Mouse (Mus musculus): ENCODE results near the gene Coq7.

The Coq7 gene

DNA sequence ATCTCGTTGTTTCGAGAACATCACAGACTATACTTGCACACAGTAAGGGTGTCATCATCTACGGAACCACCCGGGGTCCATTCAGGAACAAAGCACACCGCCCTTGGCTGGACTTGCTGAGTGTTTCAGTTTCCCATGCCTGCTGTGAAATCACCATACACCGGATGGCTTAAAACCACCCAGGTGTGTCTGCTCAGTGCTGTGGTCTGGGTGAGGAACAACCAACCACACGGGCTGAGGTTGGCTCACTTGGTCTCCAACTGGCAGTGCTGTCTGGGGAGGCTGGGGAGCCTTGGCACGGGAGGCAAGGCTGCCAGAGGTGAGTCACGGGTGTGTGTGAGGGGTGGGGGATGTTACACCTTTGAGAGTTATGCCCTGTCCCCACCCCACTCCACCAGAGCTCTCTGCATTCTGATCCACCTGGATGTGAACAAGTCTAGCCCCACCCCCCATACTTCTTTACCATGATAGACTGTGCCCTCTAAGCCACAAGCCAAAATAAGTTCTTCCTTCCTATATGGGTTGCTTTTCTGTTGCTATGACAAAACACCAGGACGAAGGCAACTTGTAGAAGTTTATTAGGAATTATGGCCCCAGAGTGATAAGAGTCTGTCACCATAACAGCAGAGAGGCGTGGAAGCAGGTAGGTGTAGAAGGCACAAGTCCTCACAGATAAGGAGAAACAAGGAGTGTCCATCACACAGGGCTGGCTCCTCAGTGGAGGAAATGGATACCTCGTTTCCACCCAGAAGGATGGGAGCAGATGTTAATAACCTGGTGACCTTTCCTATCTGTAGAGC is 34.0 kb downstream of the Coq7 start:
- in situ Hi-C loops (cut with MboI; ENCODE audit: low sequenced_read_pairs): no loop called here

DNA sequence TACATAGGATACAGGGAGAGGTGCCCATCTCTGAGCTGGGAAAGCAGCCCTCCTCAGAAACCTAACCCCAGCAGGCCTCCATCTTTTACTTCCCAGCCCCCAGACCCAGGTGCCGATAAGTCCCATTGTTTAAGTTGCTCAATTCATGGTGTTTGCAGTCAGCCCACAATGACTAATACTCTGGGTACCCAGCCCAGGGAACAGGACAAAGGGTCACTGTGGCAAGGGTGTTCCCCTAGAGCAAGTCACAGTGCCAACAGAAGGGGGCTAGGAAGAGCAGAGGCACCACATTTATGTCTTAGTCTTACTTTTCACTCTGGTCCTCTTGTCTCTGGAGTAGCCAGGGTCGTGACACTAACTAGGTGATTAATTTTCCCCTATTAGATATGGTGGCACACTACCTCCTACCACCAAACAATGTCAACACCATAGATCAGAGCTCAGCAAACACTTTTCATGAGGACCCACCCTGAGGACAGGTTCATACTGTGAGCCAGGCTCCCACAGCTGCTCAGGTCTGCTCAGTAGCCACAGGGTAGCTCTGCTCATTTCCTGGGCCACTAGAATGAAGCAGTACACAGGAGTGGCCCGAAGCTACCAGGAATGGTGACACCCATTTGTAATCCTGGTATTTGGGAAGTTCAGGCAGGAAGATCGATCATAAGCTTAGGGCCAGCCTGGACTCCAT is 38.1 kb downstream of the Coq7 start:
- in situ Hi-C loops (cut with MboI; ENCODE audit: low sequenced_read_pairs): no loop called here

DNA sequence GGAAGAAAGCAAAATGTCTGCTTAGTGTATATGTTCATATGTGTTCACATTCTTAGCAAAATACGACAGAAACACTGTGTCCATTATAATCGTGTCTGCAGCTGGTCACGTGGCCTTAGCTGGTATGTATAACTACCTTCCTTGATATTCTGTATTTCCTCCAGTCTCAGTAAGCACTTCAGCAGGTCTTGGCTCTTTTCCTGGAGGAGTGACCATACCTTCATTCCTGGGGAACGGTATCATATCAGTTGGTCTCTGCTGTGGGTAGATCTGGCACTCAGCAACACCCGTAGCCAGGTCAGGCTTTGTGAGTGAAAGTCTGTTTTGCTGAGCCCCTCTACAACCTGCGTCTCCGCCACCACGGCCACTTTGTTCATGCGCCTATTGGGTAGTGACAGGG is 39.3 kb downstream of the Coq7 start:
- in situ Hi-C loops (cut with MboI; ENCODE audit: low sequenced_read_pairs): no loop called here

DNA sequence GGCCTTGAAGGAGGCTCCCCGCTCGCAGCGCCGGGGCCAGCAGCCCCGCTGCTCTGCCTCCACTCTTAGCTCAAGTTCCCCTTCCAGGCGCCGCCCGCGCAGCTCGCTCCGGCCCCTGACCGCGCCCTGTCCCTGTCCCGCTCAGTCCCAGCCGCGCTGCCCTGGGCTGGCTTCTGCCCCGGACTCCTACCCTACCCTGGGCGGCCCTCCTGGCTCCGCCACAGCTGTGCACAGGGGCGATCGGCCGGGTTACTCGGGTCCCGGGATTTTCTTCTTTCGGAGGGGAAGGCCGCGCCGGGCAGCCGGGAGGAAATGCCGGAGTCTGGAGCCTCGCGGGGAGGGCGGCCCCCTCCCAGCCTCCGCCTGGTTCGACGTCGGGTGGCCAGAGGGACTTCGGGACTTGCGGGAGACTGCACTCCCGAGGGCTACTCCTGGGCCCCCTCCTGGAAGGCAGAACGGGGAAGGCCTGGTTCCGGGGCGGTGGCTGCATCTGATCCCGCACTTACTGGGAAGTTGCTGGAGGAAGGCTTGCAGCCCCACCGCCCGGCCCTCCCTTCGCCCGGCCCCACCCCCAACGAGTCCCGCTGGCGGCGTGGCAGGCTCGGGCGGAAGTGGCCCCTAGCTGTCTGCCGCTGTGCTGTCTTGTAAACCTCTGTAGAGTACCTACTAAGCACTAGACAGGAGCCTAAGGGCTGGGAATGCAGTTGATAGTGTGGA is 41.6 kb downstream of the Coq7 start, which contains the start of gene Itpripl2:
Gene Itpripl2, minus strand, starts transcription at position 545 of the 717 bp plus-strand sequence.
- in situ Hi-C loops (cut with MboI; ENCODE audit: low sequenced_read_pairs): no loop called here

DNA sequence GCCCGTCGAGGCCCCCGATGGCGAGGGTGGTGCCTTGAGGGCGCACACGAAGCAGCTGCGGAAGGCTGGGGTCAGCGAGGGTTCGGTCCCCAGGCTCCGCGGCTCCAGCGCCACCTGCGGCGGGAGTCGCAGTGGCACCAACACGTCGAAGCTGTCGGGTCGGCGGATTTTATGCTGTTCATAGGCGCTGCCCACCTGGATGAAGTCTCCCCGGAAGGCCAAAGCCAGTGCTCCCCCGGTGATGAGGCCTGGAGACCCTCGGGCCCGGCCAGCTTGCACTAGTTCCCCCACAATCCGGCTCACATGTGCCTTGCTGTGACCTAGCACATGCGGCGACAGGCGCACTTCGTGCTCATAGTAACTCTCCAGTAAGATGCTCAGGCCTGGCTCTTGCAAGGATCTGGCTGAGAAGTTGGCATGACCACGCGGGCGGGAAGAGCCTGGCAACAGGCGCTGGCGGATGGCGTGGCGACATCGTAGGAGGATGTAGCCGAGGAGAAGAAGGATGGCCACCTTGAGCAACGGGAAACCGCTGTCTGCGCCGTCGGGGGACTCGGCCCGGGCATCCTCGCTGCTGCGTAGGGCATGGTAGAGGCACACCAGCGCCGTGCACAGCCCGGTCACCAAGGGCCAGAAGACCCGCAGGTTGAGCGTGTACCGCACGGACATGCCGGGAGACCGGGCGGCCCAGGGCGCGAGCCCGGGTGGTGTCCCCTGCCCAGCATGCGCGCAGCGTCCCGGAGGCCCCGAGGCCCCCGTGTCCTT is 42.3 kb downstream of the Coq7 start:
- in situ Hi-C loops (cut with MboI; ENCODE audit: low sequenced_read_pairs): no loop called here

DNA sequence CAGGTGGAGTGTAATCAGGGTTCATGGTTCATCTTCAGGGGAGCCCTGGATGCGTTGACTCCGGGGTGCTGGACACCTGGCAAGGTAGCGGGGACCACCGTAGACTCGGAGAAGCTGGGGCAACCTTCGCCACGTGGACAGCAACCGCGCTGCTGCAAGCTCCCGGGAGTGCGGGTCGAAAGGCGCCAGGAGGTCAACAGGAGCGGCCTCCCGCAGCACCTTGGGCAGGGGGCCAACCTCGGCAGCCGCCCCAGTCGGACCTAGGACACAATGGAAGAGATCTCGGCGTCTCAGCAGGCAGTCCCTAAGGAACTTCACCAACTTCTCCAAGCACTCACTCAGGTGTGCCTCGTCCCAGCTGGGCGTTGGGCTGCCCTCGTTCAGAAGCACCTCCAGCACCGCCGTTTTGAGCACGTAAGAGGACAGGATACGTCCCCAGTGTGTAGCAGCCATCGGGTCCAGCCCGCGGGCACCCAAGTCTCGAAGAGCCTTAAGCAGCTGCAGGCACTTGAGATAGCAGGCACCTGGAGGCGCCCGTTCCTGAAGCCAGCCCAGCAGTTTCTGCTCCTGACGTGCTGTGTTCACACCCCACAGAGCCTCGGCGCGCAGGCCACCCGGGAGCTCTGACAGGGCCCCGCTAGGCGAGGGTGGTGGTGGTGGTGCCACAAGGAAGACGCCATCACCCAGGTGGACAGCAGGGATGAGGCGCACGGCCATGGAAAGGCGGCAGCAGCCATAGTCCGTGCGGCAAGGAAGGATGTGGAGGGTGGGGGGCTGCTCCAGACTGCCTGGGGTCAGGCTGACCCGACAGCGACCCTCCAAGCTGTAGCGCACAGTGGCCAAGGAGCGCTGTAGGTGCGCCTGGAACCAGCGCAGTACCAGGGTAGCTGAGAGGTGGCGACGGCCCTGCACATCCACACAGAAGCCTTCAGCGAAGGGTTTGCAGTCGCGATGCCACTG is 43.2 kb downstream of the Coq7 start:
- in situ Hi-C loops (cut with MboI; ENCODE audit: low sequenced_read_pairs): no loop called here

DNA sequence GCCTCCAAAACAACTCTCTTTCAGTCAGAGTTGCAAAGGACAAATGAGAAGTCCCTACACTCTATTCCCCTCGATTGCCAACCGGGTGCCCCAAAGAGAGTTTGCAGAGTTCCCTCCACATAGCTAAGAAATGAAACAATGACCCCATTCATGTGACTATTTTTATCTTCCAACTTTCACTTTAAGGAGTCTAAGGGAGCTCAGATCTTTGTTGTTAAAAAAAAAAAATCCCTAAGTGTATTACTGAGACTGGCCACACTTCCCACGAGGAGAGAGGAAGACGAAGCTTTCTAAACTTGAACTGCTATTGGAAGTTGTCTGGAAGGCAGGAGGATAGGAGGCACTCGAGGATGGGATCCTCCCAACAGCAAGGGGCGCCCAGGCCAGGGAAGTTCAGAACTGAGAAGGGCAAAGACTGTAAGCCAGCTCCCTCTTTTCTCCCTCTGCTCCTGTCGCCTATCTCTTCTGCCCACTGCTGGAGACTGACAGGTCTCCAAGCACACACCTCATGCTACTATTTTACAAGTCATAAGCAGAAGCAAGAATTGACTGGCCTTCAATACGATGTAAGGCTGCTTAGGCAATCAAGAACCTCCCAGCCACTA is 45.0 kb downstream of the Coq7 start:
- in situ Hi-C loops (cut with MboI; ENCODE audit: low sequenced_read_pairs): no loop called here

DNA sequence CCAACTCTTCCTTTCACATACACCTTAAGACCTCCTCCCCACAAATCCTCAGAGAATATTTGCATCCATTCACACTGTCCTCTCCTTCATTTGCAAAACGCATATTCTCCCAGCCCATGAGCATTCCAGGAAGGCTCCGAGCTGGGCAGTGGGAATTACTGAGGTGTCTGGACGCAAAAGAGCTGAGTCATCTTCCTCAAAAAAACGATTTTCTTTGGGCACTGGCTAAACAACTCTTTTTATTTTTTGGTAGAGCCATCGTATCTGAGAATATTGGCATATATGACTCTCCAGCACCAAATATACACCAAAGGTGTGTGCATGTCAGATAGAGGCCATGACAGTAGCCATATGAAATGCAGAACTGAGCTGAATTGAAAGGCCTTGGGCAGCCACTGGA is 46.2 kb downstream of the Coq7 start:
- in situ Hi-C loops (cut with MboI; ENCODE audit: low sequenced_read_pairs): no loop called here

DNA sequence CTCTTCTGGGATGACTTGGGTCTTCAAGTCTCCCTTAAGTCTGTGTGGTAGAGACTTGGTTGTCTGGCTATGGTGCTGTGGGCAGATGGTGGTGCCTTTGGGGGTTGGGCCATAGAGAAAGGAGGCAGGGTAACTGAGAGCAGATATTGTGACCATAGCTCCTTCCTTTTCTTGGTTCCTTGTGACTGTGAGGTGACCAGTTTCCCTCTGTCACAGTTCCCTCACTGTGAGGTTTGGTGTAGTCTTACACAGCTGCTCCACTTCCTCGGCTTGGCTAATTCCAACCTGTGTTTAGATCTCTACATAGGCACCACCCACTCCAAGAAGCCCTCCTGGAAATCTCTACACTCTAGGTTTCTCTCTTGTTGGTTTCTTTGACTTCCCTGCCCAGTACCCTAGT is 49.2 kb downstream of the Coq7 start:
- in situ Hi-C loops (cut with MboI; ENCODE audit: low sequenced_read_pairs): no loop called here

DNA sequence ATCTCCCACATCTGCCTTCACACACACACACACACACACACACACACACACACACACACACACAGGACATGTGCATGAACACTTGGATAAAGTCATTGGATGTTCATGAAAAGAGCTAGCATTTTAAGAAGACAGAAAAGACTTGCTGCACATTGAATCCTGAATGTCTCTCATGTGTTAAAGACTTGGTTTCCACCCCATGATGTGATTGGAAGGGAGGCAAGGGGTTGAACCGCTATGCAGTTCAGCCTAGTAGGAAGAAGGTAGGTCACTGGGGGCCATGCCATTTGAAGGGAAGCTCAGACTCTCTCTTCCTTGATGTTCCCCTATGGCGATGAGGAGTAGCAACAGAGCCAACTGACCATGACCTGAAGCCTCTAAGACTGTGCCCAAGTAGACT is 51.2 kb downstream of the Coq7 start:
- in situ Hi-C loops (cut with MboI; ENCODE audit: low sequenced_read_pairs): no loop called here

DNA sequence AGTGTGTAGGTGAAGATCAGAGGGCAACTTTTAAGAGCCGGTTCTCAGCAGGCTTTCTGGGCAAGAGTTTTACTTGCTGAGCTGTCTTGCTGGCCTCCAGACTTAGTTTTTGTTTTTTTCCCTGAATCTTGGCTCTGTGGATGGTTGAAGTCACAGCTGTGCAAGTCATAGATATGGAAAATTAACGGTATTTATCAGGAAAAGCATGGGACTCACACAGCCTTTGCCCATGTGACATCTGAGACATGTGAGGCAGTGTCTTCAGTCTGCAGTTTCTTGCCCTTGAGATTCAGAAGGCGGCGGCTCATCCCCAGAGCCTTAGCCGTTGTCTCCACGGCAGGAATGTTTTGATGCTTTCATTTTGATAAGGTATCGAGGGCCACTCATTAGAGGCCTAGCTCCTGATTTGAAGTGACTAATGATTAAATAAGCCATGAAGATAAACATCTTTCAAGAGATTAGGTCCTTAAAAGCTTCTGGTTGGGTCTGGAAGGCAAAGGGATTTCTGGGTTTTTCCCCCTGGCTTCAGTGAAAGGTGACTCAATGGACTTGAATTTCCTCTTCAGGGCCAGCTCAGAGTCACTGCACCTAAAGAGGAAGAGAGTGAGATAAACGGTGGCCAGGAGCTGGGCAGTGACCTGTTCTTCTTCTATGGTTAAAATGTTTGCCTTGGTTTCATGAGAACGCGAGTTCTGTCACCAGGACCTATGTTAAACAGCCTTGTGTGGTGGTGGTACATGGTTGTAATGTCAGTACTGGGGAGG is 51.9 kb downstream of the Coq7 start:
- in situ Hi-C loops (cut with MboI; ENCODE audit: low sequenced_read_pairs): no loop called here

DNA sequence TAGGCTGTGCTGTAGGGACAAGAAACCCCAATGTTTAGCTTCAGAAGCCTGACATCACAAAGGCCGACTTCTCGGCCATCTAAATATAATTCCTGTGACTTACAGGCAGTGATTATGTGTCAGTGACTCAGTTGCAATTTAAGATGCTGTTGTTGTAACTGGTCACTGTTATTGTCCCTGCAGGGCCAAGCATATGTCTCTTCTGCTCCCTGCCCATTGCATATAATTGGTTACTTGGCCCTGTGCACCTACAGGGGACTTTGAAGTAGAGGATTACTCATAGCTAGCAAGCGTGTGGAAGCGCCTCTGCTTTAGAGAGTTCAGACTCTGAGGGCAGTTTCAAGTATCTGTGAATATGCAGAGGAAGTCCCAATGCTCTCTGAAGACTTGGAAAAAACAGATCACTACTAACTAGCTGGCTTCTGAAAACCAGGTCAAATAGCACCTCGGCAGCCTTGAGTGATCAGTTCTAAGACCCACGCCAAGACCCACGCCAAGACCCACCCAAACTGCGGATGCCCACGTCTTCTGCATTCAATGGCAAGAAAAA is 52.9 kb downstream of the Coq7 start:
- in situ Hi-C loops (cut with MboI; ENCODE audit: low sequenced_read_pairs): no loop called here

DNA sequence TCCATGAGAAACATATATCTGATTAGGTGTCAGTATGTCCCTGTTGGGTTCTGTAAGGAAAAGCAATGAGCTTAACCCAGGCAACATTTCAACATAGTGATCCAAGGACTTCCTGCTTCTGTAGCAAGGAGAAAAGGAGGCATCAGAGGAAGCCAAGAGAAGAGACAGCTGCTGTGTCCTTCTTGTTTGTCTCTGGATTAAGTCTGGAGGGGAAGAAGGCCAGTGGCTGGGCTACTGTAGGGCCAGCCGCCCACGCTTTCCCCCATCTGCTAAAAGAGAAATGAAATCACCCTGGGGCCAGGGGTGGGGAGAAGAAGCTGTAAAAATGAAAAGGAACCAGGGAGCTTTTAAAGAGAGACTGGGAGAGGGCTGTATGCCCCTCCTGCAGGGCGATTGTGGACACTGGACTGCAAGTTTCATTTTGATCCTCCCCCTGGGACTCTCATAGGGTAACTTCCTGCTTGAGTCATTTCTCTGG is 54.3 kb downstream of the Coq7 start:
- in situ Hi-C loops (cut with MboI; ENCODE audit: low sequenced_read_pairs): no loop called here

DNA sequence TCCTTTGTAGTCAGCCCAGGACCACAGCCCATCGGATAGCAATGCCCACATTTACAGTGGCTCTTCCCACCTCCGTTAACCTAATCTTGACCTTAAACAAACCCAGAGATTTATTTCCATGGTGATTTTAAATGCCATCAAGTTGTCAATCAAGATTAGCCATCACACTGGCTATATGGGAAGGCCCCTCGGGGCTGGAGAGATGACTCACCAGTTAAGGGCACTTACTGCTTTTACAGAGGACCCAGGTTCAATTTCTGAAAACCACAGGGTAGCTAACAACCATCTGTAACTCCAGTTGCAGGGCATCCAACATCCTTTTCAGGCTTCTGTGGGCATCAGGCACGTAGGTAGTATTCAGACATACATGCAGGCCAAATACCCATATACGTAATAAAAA is 56.7 kb downstream of the Coq7 start:
- in situ Hi-C loops (cut with MboI; ENCODE audit: low sequenced_read_pairs): no loop called here

DNA sequence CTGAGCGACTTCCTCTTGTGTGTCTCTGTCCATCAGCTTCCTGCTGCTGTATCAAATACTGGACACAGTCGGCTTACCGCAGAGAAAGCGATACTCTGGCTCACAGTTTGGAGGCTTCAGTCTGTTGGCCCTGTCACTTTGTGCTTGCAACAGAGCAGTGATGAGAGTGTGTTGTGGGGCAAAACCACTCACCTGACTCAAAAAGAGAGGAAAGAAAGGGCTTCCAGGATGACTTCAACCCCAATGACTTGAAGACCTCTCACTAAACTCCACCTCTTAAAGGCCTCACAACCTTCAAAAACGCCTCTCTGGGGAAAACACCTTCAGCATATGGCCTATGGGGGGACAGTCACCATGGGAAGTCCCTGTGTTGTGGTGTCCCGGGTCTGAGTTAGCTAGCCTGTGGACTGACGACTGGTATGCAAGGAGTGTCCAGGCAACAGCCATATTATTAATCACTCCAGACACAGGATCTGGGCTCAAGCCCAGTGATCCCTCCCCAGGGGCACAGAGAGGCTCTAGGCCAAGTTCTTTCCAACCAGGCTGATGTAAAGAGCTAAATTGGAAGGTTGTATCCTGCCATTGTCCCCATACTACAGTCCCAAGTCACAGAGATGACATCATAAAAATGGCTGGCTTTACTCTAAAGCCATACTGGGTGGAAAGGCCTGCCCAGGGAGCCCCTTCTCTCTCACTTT is 58.0 kb downstream of the Coq7 start:
- in situ Hi-C loops (cut with MboI; ENCODE audit: low sequenced_read_pairs): no loop called here

DNA sequence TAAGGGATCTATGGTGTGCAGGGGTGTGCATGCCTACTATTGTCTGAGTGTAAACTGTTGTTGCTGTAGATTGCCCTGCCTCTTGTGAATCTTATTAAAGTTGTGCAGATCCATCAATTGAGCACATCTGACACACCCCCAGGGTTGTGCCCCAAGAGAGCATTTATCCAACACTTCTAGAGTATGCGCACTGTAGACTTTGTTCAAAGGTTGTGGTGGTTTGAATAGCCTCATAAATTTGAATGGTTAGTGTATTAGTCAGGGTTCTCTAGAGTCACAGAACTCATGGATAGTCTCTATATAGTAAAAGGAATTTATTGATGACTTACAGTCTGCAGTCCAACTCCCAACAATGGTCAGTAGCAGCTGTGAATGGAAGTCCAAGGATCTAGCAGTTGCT is 60.3 kb downstream of the Coq7 start:
- in situ Hi-C loops (cut with MboI; ENCODE audit: low sequenced_read_pairs): no loop called here

DNA sequence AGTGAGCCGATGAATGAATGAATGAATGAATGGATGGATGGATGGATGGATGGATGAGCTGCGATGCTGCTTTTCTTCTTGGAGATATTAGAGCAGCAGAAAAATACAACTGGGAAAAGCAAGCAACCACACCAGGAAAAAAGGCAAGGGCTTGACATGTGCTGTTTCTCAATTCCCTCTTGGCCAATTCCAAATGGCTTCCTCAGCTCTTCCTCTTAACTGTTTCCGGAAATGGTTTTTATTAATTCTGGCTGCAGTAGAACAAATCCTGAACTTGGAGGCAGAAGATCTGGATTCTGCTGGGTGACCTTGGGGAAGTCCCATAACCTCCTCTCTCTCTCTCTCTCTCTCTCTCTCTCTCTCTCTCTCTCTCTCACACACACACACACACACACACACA is 65.1 kb downstream of the Coq7 start:
- in situ Hi-C loops (cut with MboI; ENCODE audit: low sequenced_read_pairs): no loop called here

DNA sequence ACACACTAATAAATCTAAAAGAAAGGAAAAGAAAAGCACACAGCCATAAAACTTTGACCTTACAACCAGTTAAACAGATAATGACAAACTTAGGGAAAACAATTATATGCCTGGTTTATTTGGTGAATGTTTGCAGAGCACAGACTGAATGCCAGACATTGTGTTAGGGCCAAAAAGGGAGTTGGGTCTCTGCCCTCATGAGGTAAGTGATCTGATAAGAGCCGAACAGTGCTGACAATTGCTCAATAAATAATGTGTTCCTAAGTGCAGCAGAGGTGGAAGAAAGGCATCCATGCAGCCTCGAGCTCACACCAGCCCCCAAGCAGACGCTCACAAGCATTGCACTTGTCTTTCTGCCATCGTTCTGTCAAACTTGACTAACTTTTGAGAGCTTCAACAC is 68.7 kb downstream of the Coq7 start:
- in situ Hi-C loops (cut with MboI; ENCODE audit: low sequenced_read_pairs): no loop called here

Data from CH12F3 (cell line).